Mouse (Mus musculus): Measurements from ENCODE around the gene Cant1.

Gene Cant1

GRCm38 (mm10) chr11:118408051-118408740 is 10.7 kb downstream of the Cant1 start:
- H3K9me3 ChIP-seq (ENCODE audit: low read length), result no peaks in the 10 kb centered on the region
- no peak for TF ChIP-seq CTCF (conservative IDR thresholded peaks at IDR 0.05; ENCODE audit: low read length)
- no peak for TF ChIP-seq POU5F1 (IDR thresholded peaks at IDR 0.05; ENCODE audit: borderline replicate concordance, low read length)
- no peak for TF ChIP-seq NANOG (IDR thresholded peaks at IDR 0.05; ENCODE audit: borderline replicate concordance, low read length)
- H3K27me3 ChIP-seq (ENCODE audit: insufficient read depth, low read length), result no peaks in the 10 kb centered on the region
- H3K36me3 ChIP-seq (ENCODE audit: insufficient read depth, low read length), result peaks cover 74% of the 10 kb centered on the region
- H3K4me3 ChIP-seq (replicated peaks; ENCODE audit: low read length), result 0 out of 2 replicates have a peak overlapping the region, but pooled peaks have one; percentile 7
- H3K4me1 ChIP-seq (replicated peaks; ENCODE audit: low read depth, low read length), result peaks cover 73% of the 10 kb centered on the region

GRCm38 (mm10) chr11:118407318-118407910 is 11.5 kb downstream of the Cant1 start:
- Histone ChIP-seq H3K9me3 (ENCODE audit: low read length) (no peaks in the 10 kb centered on the region), H3K4me1 (replicated peaks; ENCODE audit: low read depth, low read length) (peaks cover 69% of the 10 kb centered on the region), H3K4me3 (replicated peaks; ENCODE audit: low read length) (peak overlapping the region; percentile 7; the same call in 1 of the 2 replicates), H3K27me3 (ENCODE audit: insufficient read depth, low read length) (no peaks in the 10 kb centered on the region), H3K36me3 (ENCODE audit: insufficient read depth, low read length) (peaks cover 68% of the 10 kb centered on the region)
- peak; percentile 29 for TF ChIP-seq CTCF (conservative IDR thresholded peaks at IDR 0.05; ENCODE audit: low read length)
- no peak for TF ChIP-seq POU5F1 (IDR thresholded peaks at IDR 0.05; ENCODE audit: borderline replicate concordance, low read length)

GRCm38 (mm10) chr11:118406521-118406920 is 12.4 kb downstream of the Cant1 start:
- Histone ChIP-seq H3K36me3 (ENCODE audit: insufficient read depth, low read length) (peaks cover 59% of the 10 kb centered on the region), H3K27me3 (ENCODE audit: insufficient read depth, low read length) (no peaks in the 10 kb centered on the region), H3K9me3 (ENCODE audit: low read length) (no peaks in the 10 kb centered on the region), H3K4me1 (replicated peaks; ENCODE audit: low read depth, low read length) (peaks cover 68% of the 10 kb centered on the region), H3K4me3 (replicated peaks; ENCODE audit: low read length) (no peak overlapping the region)
- TF ChIP-seq POU5F1 (IDR thresholded peaks at IDR 0.05; ENCODE audit: borderline replicate concordance, low read length) (no peak), NANOG (IDR thresholded peaks at IDR 0.05; ENCODE audit: borderline replicate concordance, low read length) (no peak), CTCF (conservative IDR thresholded peaks at IDR 0.05; ENCODE audit: low read length) (no peak)

DNA sequence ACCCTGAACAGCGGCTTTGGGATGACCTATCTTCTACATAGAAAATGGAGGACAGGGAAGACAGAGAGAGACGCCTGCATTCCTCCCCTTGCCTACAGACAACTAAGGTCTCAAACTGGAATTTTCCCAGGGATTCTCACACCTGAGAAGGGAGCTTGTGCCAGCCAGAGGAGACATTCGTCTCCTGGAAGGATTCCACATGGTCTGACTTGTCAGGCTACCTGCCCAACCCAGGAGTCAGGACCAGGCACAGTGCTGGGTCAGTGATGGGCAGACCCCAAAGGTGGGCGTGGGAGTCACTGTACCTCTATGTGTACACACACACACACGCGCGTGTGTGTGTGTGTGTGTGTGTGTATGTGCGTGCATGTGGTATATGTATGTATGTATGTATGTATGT is 13.6 kb downstream of the Cant1 start:
- TF ChIP-seq CTCF (conservative IDR thresholded peaks at IDR 0.05; ENCODE audit: low read length), result no peak
- no peak for TF ChIP-seq POU5F1 (IDR thresholded peaks at IDR 0.05; ENCODE audit: borderline replicate concordance, low read length)
- TF ChIP-seq NANOG (IDR thresholded peaks at IDR 0.05; ENCODE audit: borderline replicate concordance, low read length), result no peak

GRCm38 (mm10) chr11:118403951-118404899 is 14.7 kb downstream of the Cant1 start:
- Histone ChIP-seq H3K9me3 (ENCODE audit: low read length) (no peaks in the 10 kb centered on the region), H3K36me3 (ENCODE audit: insufficient read depth, low read length) (peaks cover 36% of the 10 kb centered on the region), H3K4me3 (replicated peaks; ENCODE audit: low read length) (no peak overlapping the region), H3K27me3 (ENCODE audit: insufficient read depth, low read length) (0 out of 2 replicates have a peak, but pooled peaks cover 4% of the 10 kb centered on the region), H3K4me1 (replicated peaks; ENCODE audit: low read depth, low read length) (peaks cover 61% of the 10 kb centered on the region)
- TF ChIP-seq CTCF (conservative IDR thresholded peaks at IDR 0.05; ENCODE audit: low read length) (no peak), POU5F1 (IDR thresholded peaks at IDR 0.05; ENCODE audit: borderline replicate concordance, low read length) (no peak), NANOG (IDR thresholded peaks at IDR 0.05; ENCODE audit: borderline replicate concordance, low read length) (no peak)

More for the DNA sequence above, 13.6 kb downstream of the Cant1 start:
- H3K9me3 ChIP-seq (ENCODE audit: low read length), result no peaks in the 10 kb centered on the region
- no peak overlapping the region for H3K4me3 ChIP-seq (replicated peaks; ENCODE audit: low read length)
- H3K36me3 ChIP-seq (ENCODE audit: insufficient read depth, low read length), result peaks cover 47% of the 10 kb centered on the region
- H3K27me3 ChIP-seq (ENCODE audit: insufficient read depth, low read length), result no peaks in the 10 kb centered on the region
- H3K4me1 ChIP-seq (replicated peaks; ENCODE audit: low read depth, low read length), result peaks cover 66% of the 10 kb centered on the region

- Histone ChIP-seq H3K4me3 (replicated peaks; ENCODE audit: low read length) (no peak overlapping the region), H3K9me3 (ENCODE audit: low read length) (no peaks in the 10 kb centered on the region), H3K27me3 (ENCODE audit: insufficient read depth, low read length) (0 out of 2 replicates have a peak, but pooled peaks cover 13% of the 10 kb centered on the region), H3K36me3 (ENCODE audit: insufficient read depth, low read length) (peaks cover 26% of the 10 kb centered on the region), H3K4me1 (replicated peaks; ENCODE audit: low read depth, low read length) (peaks cover 52% of the 10 kb centered on the region)
- TF ChIP-seq CTCF (conservative IDR thresholded peaks at IDR 0.05; ENCODE audit: low read length) (no peak), POU5F1 (IDR thresholded peaks at IDR 0.05; ENCODE audit: borderline replicate concordance, low read length) (no peak), NANOG (IDR thresholded peaks at IDR 0.05; ENCODE audit: borderline replicate concordance, low read length) (no peak)
Measured at GRCm38 (mm10) chr11:118403183-118403582, 15.7 kb downstream of the Cant1 start.

GRCm38 (mm10) chr11:118401760-118402280 is 17.1 kb downstream of the Cant1 start, which contains the start of gene Lgals3bp:
Gene Lgals3bp, minus strand, starts transcription at chr11:118402092.
- Histone ChIP-seq H3K9me3 (ENCODE audit: low read length) (no peaks in the 10 kb centered on the region), H3K27me3 (ENCODE audit: insufficient read depth, low read length) (0 out of 2 replicates have a peak, but pooled peaks cover 13% of the 10 kb centered on the region), H3K4me1 (replicated peaks; ENCODE audit: low read depth, low read length) (peaks cover 39% of the 10 kb centered on the region), H3K36me3 (ENCODE audit: insufficient read depth, low read length) (peaks cover 13% of the 10 kb centered on the region), H3K4me3 (replicated peaks; ENCODE audit: low read length) (no peak within 1 kb of the TSS)
- TF ChIP-seq NANOG (IDR thresholded peaks at IDR 0.05; ENCODE audit: borderline replicate concordance, low read length), result no peak
- TF ChIP-seq CTCF (conservative IDR thresholded peaks at IDR 0.05; ENCODE audit: low read length), result no peak
- TF ChIP-seq POU5F1 (IDR thresholded peaks at IDR 0.05; ENCODE audit: borderline replicate concordance, low read length), result no peak
